Mouse (Mus musculus) adrenal gland, postnatal 36 days (tissue): ENCODE measurements around the gene Ap1s2. TPM values are rescaled to one million over a fixed set of nuclear protein-coding genes. Genes with fewer than 3 reads are reported as not detected.
A peak's percentile ranks its signal among the peaks of the same experiment; 100 is the strongest.

Experiments
- DNase-seq, 2 experiments: peaks; one replicate each; pipeline ENCODE4 v3.0.0; 2021; ENCODE audit warnings: mixed read lengths in 1 of 2
- long read RNA-seq, 2 experiments: library from polyadenylated mRNA; stranded (forward); transcript quantifications; one replicate each; pipeline ENCODE4 v2.0.0; 2021; ENCODE audit warnings: borderline sequencing depth in 2 of 2
- total RNA-seq, 2 experiments: library from RNA; stranded (reverse); gene quantifications; 2 replicates each; pipeline ENCODE4 v1.2.3; 2021

The Ap1s2 gene
- total RNA-seq: 10 to 100 TPM; 16.2 to 21.5 TPM
- long read RNA-seq, experiment 1, partial matches to known transcripts: 0 of 14 reads
- long read RNA-seq, experiment 1, other reads (novel, unspliced or antisense): 8 of 14 reads
- long read RNA-seq, experiment 2, partial matches to known transcripts: 0 of 5 reads
- long read RNA-seq, experiment 2, other reads (novel, unspliced or antisense): 3 of 5 reads

DNA sequence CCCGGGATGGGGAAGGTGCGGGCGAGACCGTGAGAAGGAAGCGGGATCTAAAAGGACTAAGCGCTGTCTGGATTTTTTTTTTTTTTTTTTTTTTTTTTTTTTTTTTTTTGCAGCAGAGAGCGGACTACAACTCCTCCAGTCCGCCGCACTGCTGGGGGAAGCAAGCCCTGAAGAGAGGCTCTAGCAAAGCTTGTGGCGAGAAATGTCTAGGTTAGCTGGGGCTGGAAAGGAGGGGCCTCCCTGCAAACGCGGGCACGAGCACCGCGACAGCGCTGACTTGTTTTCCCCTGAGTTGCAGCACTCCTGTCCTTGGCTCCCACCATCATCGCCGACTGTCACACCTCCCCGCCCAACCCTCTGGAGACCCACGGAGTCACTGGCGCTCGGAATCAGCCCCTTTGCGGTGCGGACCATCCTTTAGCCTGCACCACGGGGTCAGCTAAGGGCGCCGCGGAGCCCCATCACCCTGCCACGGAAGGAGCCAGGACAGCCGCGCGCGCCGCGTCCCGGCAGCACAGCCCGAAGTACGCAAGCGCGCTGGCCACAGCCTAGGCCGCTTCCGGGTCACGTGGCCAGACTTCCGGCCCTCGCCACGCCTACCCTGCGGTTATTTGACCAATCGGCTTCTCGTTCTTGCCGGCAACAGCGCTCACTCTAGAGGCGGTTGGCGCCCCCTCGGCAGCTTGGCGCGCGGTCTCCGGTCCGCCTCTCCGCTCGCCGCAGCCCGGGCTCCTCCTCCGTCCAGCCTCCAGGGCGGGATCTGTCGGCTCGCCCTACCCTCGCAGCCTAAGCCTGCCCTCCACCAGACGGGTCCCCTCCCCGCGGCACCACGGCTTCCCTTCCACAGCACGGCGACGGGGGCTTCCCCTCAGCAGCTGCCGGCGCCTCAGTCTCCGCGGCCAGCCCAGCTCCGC is at the start of gene Ap1s2:
Gene Ap1s2, plus strand, starts transcription at position 681 of the 914 bp plus-strand sequence.
- DNase-seq: peak; percentile 94 to 95

DNA sequence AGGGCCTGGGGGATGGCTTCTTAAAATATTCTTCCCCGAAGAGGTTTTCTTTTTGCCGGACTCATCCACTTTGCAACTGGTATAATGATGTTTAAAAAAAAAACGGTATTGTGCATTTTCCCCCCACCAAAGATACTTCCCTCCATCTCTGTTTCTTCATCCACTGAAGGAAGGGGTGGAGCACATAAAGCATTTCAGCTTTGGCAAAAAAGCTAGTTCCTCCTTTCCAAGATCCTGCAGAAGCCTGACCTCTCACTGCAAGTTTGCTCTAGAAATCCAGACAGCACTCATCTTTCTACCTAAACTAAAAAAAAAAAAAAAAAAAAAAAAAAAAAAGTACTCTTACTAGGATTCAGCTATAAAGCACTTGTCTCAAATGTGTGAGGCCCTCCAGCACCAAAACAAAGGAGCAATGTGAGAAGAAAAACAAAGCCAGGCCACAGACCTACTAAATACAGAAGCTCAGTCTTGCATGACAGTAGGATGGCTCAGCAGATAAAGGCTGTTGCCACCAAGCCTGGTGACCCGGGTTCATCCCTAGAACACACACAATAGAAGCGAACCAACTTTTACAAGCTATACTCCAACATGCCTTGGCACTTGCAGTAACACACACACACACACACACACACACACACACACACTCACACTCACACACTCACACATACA is 41.0 kb upstream of the Ap1s2 start:
- DNase-seq: no peak

GRCm38 (mm10) chrX:163868659-163869278 is 40.0 kb upstream of the Ap1s2 start:
- DNase-seq: no peak

- DNase-seq: no peak
Measured at GRCm38 (mm10) chrX:163875932-163876331, 32.9 kb upstream of the Ap1s2 start.

DNA sequence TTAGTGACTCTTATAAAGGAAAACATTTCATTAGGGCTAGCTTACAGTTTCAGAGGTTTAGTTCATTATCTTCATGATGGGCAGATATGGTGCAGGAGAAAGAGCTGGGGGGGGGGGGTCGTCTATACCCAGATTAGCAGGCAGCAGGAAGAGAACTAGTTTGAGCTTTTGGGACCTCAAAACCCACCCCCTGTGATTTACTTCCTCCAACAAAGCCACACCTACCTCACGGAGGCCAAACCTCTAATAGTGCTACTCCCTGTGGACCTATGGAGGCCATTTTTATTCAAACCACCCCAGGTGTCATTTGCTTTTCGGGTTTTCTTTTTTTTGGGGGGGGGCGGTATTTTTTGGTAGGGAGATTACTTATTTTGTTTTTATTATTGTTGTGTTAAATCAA is 32.2 kb upstream of the Ap1s2 start:
- no peak for DNase-seq

DNA sequence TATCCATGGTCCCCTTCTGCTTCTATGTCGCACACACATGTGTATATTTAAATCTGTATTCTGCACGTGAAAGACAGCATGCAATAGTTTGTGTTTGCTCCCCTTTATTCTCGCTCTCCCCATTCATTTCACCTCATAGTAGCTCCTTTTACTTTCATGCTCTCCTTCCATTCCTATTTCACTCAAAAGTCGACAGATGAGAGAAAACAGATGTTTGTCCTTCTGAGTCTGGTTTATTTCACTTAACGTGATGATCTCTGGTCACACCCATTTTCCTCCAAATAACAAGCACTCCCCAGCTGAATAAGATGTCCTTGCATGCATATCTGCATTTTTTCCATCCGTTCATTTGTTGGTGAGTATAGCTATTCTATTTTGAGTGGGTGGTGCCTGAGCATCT is 29.8 kb upstream of the Ap1s2 start:
- DNase-seq: no peak

GRCm38 (mm10) chrX:163879461-163879860 is 29.4 kb upstream of the Ap1s2 start:
- peak; percentile 8 to 14 for DNase-seq

- no peak for DNase-seq
Measured at GRCm38 (mm10) chrX:163885539-163885981, 23.3 kb upstream of the Ap1s2 start.

GRCm38 (mm10) chrX:163897354-163897753 is 11.5 kb upstream of the Ap1s2 start:
- DNase-seq: no peak

DNA sequence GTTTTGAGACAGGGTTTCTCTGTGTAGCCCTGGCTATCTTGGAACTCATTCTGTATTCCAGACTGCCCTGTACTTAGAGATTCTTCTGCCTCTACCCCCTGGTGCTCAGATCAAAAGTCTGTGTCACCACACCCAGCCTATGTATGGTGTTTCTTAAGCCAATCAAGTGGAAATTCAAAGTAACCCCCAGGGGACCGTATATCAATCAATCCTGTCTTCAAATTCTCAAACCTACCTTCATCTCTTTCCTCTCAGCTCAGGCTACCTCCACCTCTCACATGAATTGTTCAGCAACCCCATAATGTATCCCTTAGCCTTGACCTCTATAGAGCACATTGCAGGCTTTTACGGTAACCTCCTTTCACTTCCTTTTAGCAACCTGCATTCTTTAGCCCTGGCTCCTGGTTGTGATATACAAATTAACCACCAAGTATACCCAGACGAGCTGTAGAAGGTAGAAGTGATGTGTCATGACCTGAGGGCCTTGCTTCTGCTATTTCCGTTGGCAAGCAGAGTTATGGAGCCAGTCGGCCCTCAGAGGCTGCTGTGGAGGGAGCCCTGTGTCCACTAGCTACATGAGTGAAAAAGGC is 9.3 kb upstream of the Ap1s2 start:
- no peak for DNase-seq

DNA sequence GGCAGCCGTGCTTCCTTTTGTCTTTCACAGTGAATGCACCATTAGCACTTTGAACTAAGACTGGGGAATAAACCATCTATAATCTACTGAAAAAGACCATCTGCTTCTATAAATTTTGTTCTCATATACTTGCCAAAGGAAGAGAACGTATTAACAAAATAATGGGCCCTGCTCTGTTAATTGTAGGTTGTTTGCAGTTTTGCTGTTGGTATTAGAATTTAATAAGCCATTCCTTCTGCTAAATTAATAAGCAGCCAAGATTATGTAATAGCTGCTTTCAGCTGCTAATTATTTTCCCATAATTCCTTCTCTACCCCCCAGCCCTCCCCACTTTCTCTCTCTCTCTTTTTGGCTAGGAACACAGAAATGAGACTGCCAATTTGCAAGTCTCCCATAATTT is 2.0 kb upstream of the Ap1s2 start:
- DNase-seq: no peak

DNA sequence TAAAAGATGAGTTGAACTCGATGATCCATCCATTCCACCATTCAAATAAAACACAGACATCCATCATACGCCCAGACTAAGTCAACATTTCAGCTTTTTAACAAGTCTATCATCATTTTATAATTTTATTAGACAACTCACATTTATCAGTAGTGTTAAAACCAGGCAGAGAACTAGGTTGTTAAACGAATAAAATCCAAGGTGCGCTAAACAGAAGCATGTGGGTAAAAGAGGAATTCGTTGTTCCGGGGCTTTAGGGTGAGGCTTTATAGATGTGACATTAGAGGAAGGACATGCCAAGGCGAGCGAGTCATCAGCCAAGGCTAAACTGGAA is 847 bp upstream of the Ap1s2 start:
- no peak for DNase-seq

- DNase-seq: peak; percentile 30 to 44
Measured at GRCm38 (mm10) chrX:163909381-163909780, 564 bp downstream of the Ap1s2 start.

DNA sequence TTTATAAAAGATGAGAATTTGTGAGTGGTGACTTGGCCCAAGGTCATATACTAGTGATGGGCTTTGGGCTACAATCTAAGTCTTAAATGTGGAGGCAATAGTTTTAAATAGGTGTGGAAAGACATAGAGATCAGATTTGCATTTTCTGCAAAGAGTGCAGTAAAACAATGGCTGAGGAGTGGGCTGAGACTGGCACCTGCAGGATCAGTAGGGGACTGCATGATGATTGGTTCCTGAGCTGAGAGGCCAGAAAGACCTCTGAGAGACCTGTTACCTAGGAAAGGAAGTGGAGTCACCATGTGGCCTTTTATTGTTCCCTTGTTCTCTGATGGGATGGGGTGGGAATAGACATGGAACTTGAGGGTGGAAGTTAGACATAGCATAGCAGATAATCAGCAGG is 4.0 kb downstream of the Ap1s2 start:
- DNase-seq: no peak

- DNase-seq: no peak
Measured at GRCm38 (mm10) chrX:163929550-163929949, 20.7 kb downstream of the Ap1s2 start.

DNA sequence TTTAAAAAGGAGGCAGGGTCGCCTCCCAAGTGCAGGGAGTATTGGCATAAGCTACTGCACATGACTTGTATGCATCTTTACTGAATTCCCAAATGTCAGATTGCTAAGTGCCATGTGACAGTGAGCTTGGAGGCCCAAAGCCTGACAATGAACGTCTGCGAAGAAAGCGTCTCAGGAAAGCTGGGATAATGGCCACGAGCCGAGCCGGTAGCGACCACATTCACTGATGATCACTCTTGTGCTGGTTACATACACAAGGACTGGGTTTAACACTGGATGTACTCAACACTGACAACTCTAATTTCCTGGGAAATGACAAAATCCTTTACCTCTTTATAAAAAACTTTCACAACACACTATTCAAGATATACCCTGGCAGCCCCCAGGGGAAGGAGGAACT is 25.9 kb downstream of the Ap1s2 start:
- no peak for DNase-seq

GRCm38 (mm10) chrX:163938587-163938986 is 29.8 kb downstream of the Ap1s2 start:
- peak; percentile 64 to 68 for DNase-seq

GRCm38 (mm10) chrX:163944381-163944780 is 35.6 kb downstream of the Ap1s2 start:
- no peak for DNase-seq

- DNase-seq: no peak
Measured at GRCm38 (mm10) chrX:163951618-163952017, 42.8 kb downstream of the Ap1s2 start.

GRCm38 (mm10) chrX:163957381-163957780 is 48.6 kb downstream of the Ap1s2 start:
- no peak for DNase-seq

DNA sequence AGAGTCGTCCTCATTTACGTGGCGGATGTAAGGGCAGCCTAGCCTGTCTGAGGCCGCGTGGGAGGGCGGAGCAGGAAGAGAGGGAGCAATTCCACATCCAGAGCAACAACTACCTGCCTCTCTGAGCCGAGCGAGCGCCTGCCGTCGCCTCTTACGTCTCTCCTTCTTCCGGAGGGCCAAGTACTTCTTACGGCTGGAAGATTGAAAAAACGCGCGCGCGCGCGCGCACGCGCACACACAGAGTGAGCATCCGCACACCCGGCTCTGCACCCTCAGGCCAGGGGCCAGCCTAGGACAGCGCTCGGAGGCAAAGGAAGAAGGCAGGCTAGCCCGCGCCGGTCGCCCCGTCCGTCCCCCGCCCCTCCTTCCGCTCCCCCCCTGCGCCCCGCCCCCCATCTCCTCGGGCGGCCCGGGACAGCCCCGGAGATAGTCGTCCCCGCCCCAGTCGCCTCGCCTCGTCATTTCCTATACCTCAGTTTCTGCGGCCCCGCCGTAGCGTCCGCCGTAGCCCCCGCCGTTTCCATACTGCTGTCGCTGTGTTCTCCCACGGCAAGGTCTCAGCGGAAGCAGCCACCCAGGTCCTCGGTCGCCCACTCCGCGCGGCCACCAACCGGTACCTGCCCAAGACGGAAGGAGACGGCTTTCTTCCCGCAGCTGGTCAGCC is 49.1 kb downstream of the Ap1s2 start:
- peak; percentile 69 to 86 for DNase-seq

DNA sequence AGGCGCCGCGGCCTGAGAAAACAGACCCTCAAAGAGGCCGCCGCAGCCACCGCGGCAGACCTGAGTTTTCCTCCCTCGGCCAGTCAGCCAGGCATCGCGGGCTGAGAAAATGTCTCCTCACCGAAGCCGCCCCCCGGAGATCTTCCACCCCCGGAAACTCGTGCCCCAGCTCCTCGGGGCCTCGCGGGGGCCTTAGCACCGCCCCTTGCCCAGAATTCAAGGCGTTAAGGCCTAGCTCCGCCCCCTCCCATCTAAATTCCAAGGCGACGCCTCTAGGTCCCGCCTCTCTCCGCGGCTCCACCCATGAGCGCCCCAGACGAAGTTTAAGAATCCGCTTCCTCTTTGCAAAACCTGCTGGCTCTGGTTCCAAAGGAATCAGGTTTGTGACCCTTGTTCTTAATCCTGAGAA is 49.7 kb downstream of the Ap1s2 start, which contains the start of gene Zrsr2:
Gene Zrsr2, minus strand, starts transcription at position 195 of the 409 bp plus-strand sequence.
- peak; percentile 85 to 92 for DNase-seq
